Comparison of ENCODE assay signal across 15 mouse cellular contexts in genomic region chr6:56920222-56921092, GRCm38 (mm10). TPM values are rescaled to one million over a fixed set of nuclear protein-coding genes. Genes with fewer than 3 reads are reported as not detected.
DNase-seq lines count a peak whose midpoint lies in the region; ATAC-seq and TF ChIP-seq lines count a peak whose summit lies in the region.
"Had no signal": no experiment of that assay in that cellular context is flagged by ENCODE, and none has a peak within 500 bp of the region (broad histone marks: within the 10 kb centered on the region; RNA-seq: fewer than 3 reads in every experiment).

No protein-coding gene starts in this region.

- 21% methylated on average over 12 of the region's 12 CpGs for WGBS in heart, embryonic 10.5 days
- WGBS in stomach, embryonic 15.5 days: 64% methylated on average over 12 of the region's 12 CpGs
- 57% methylated on average over 12 of the region's 12 CpGs for WGBS in stomach, postnatal 0 days
- 91% methylated on average over 12 of the region's 12 CpGs for WGBS in thymus, adult 2 months

- peaks cover 40% of the 10 kb centered on the region for H3K4me1 ChIP-seq in heart, embryonic 10.5 days
- peaks cover 8% of the 10 kb centered on the region; the same call in 1 of the 2 replicates for H3K4me1 ChIP-seq in stomach, embryonic 15.5 days
- H3K4me1 ChIP-seq in stomach, postnatal 0 days (replicated peaks; ENCODE audit: control insufficient read depth, insufficient read depth): no peaks in the 10 kb centered on the region
- H3K4me1 ChIP-seq in thymus, adult 2 months (replicated peaks; ENCODE audit: control insufficient read depth, insufficient read depth, low read length): peaks cover 27% of the 10 kb centered on the region

- intact Hi-C loops in left cerebral cortex, postnatal 4 days (cut with DNase I): no loop called here

- H3K4me3 ChIP-seq in heart, embryonic 10.5 days: peak overlapping the region; percentile 38
- H3K4me3 ChIP-seq in stomach, embryonic 15.5 days (replicated peaks): no peak overlapping the region
- H3K4me3 ChIP-seq in stomach, postnatal 0 days (ENCODE audit: low read depth, low read length): no peak overlapping the region
- H3K4me3 ChIP-seq in thymus, adult 2 months (ENCODE audit: control insufficient read depth, insufficient read depth, low read length): no peak overlapping the region

- DNase-seq in heart, embryonic 10.5 days (ENCODE audit: low spot score): peak; percentile 89
- no peak for DNase-seq in heart, adult 9 months (ENCODE audit: low spot score in 2 of 2)
- DNase-seq in stomach, postnatal 0 days (ENCODE audit: low spot score): no peak
- peak; percentile 80 for DNase-seq in liver
- DNase-seq in frontal cortex, postnatal 25 days (ENCODE audit: low spot score in 2 of 2): no peak
- DNase-seq in left cerebral cortex, postnatal 4 days: no peak
- DNase-seq in thymus, adult 2 months: no peak
- DNase-seq: adrenal gland, postnatal 36 days; cerebellum, postnatal 14 days; thymus, postnatal 14 days had no signal

- H3K27ac ChIP-seq in heart, embryonic 10.5 days: peak overlapping the region; percentile 62
- no peak overlapping the region for H3K27ac ChIP-seq in stomach, embryonic 15.5 days
- no peak overlapping the region for H3K27ac ChIP-seq in stomach, postnatal 0 days (replicated peaks)
- H3K27ac ChIP-seq in thymus, adult 2 months (ENCODE audit: control insufficient read depth, insufficient read depth, low read length): no peak overlapping the region

- H3K27me3 ChIP-seq in heart, embryonic 10.5 days (ENCODE audit: insufficient read depth, poor library complexity, severe bottlenecking): no peaks in the 10 kb centered on the region
- no peaks in the 10 kb centered on the region for H3K27me3 ChIP-seq in stomach, embryonic 15.5 days (replicated peaks)
- no peaks in the 10 kb centered on the region for H3K27me3 ChIP-seq in stomach, postnatal 0 days (ENCODE audit: control insufficient read depth, insufficient read depth, low read length)
- H3K27me3 ChIP-seq in thymus, adult 2 months (ENCODE audit: control insufficient read depth, insufficient read depth, low read length): no peaks in the 10 kb centered on the region

- no peak overlapping the region for H3K4me2 ChIP-seq in stomach, embryonic 15.5 days
- H3K4me2 ChIP-seq in stomach, postnatal 0 days (replicated peaks; ENCODE audit: low read depth): no peak overlapping the region

- no peaks in the 10 kb centered on the region for H3K9me3 ChIP-seq in heart, embryonic 10.5 days
- H3K9me3 ChIP-seq in stomach, embryonic 15.5 days: no peaks in the 10 kb centered on the region
- H3K9me3 ChIP-seq in stomach, postnatal 0 days (ENCODE audit: control insufficient read depth, low read length): no peaks in the 10 kb centered on the region

- TF ChIP-seq EP300 in stomach, postnatal 0 days (optimal IDR thresholded peaks at IDR 0.05): no peak

- no peak for TF ChIP-seq CTCF in stomach, postnatal 0 days (IDR thresholded peaks at IDR 0.05; ENCODE audit: low read depth)
- no peak for TF ChIP-seq CTCF in thymus, adult 2 months (IDR thresholded peaks at IDR 0.05; ENCODE audit: borderline replicate concordance, control insufficient read depth, extremely low read depth, insufficient read depth, low read length, poor library complexity)

- H3K9ac ChIP-seq in stomach, embryonic 15.5 days: no peak overlapping the region
- H3K9ac ChIP-seq in stomach, postnatal 0 days (ENCODE audit: low read length): no peak overlapping the region

- no peaks in the 10 kb centered on the region for H3K36me3 ChIP-seq in heart, embryonic 10.5 days
- H3K36me3 ChIP-seq in stomach, embryonic 15.5 days: no peaks in the 10 kb centered on the region
- no peaks in the 10 kb centered on the region for H3K36me3 ChIP-seq in stomach, postnatal 0 days (ENCODE audit: control insufficient read depth, insufficient read depth, low read length)
- no peaks in the 10 kb centered on the region for H3K36me3 ChIP-seq in thymus, adult 2 months (ENCODE audit: control insufficient read depth, insufficient read depth, low read length)

- ATAC-seq in stomach, embryonic 15.5 days (ENCODE audit: insufficient read depth, low FRiP score, low read depth): 0 out of 2 replicates have a peak, but pooled peaks have one; percentile 30
- ATAC-seq in stomach, postnatal 0 days (ENCODE audit: low FRiP score, low TSS enrichment): no peak

- TF ChIP-seq POLR2A in thymus, adult 2 months (IDR thresholded peaks at IDR 0.05; ENCODE audit: control insufficient read depth, extremely low read depth, insufficient read depth, low read length, poor library complexity): no peak

RNA-seq across cellular contexts. Expression of gene Nt5c3, which starts 3.3 kb away (rescaled TPM):
- polyA plus RNA-seq in heart, embryonic 10.5 days (2016; fragmentation: Nextera tagmentation; extraction: Ambion mirVana): 74.1 and 75.4 TPM in 2 replicates
- polyA plus RNA-seq in stomach, embryonic 15.5 days (2015; fragmentation: Nextera tagmentation; extraction: Ambion mirVana): 76.0 and 83.0 TPM in 2 replicates
- 123 and 124 TPM in 2 replicates for polyA plus RNA-seq in stomach, postnatal 0 days (2015; fragmentation: Nextera tagmentation; extraction: Ambion mirVana)
- total RNA-seq in left cerebral cortex, postnatal 4 days (2021): 10 to 100 TPM; 75.5 to 86.2 TPM
- polyA plus RNA-seq in thymus, adult 2 months (2012; rRNA removed): 9.5 and 9.6 TPM in 2 replicates

RNA-seq across cellular contexts. Expression of gene Vmn1r4, which starts 3.4 kb away (rescaled TPM):
- 0.13 and 0.16 TPM in 2 replicates for polyA plus RNA-seq in heart, embryonic 10.5 days (2016; fragmentation: Nextera tagmentation; extraction: Ambion mirVana)
- 0.36 TPM in 2 replicates for polyA plus RNA-seq in stomach, embryonic 15.5 days (2015; fragmentation: Nextera tagmentation; extraction: Ambion mirVana)
- polyA plus RNA-seq in stomach, postnatal 0 days (2015; fragmentation: Nextera tagmentation; extraction: Ambion mirVana): 0.12 and 0.29 TPM in 2 replicates
- under 1 TPM; 0.30 to 0.72 TPM for total RNA-seq in left cerebral cortex, postnatal 4 days (2021)
- polyA plus RNA-seq in thymus, adult 2 months (2012; rRNA removed): 0.05 and 0.18 TPM in 2 replicates
- polyA plus RNA-seq: large intestine, adult 2 months had no signal

RNA-seq across cellular contexts. Expression of gene Vmn1r5, which starts 49.6 kb away (rescaled TPM):
- not detected in 2 replicates for polyA plus RNA-seq in heart, embryonic 10.5 days (2016; fragmentation: Nextera tagmentation; extraction: Ambion mirVana)
- not detected in 2 replicates for polyA plus RNA-seq in stomach, embryonic 15.5 days (2015; fragmentation: Nextera tagmentation; extraction: Ambion mirVana)
- not detected in 2 replicates for polyA plus RNA-seq in stomach, postnatal 0 days (2015; fragmentation: Nextera tagmentation; extraction: Ambion mirVana)
- not detected for total RNA-seq in left cerebral cortex, postnatal 4 days (2021)
- not detected in 2 replicates for polyA plus RNA-seq in thymus, adult 2 months (2012; rRNA removed)
- total RNA-seq: adrenal gland, postnatal 36 days; gastrocnemius, postnatal 4 days; left cerebral cortex, postnatal 36 days had no signal
- polyA plus RNA-seq: large intestine, adult 2 months; neural tube, embryonic 11.5 days had no signal

Comparison
In these comparisons a context has a peak if more than half of its experiments do, and no peak if none do; other contexts are left out.
1. DNase-seq: peak in heart, embryonic 10.5 days (single experiment) and liver (single experiment); none in heart, adult 9 months (0 of 2), stomach, postnatal 0 days (single experiment), frontal cortex, postnatal 25 days (0 of 2), left cerebral cortex, postnatal 4 days (single experiment) and thymus, adult 2 months (single experiment).